Mouse (Mus musculus) lung, postnatal 36 days (tissue): ENCODE data around the gene Scg5.

Experiments
- DNase-seq: peaks from one replicate; pipeline ENCODE4 v3.0.0; 2022; ENCODE audit warnings: mixed read lengths

The Scg5 gene

GRCm38 (mm10) chr2:113749309-113749708 is 79.6 kb downstream of the Scg5 start:
- no peak for DNase-seq

- DNase-seq: no peak
Measured at GRCm38 (mm10) chr2:113728581-113728980, 100.3 kb downstream of the Scg5 start.
